Mouse (Mus musculus): ENCODE measurements at regions not wholly inside any gene's neighbourhood (a gene's known extent, or its start where the extent isn't known, plus 50 kb on each side); places are given as distances from the start of the nearest gene placed in this dataset.

DNA sequence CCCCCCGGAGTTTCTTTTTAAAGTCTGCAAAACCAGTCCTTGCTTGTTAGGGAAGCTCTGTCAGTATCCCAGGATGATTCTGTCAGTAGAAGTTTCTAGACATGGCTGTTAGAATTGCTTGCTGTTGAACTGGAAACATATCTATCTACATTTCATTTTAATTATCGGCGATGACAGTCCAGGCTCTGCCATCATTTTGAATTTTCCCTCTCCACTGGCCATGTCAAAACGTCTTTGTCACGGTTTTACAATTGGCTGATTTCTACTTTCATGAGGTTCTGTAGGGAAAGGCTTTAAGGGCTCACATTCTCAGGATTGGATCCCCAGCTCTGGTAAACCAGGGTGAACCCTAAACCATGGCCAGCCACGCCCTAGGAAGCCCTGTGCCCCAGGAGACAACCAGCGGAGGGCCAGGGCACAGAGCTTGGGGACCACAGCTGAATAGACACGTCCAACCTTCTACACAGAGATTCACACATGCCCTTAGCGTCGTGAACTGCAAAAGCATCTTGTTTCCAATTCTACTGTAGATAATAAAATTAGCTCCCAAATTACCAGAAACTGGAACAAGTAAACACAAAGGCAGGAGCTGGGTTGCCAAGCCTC, 177.8 kb downstream of the Efcab1 start:
- Histone ChIP-seq H3K27me3 (ENCODE audit: control insufficient read depth, insufficient read depth, low read length) (no peaks in the 10 kb centered on the region), H3K27ac (ENCODE audit: low read length) (peak overlapping the region; percentile 78), H3K9ac (ENCODE audit: low read length) (peak overlapping the region; percentile 66), H3K4me2 (ENCODE audit: low read depth, low read length) (peak overlapping the region; percentile 97), H3K4me1 (ENCODE audit: control insufficient read depth, insufficient read depth, low read length) (peaks cover 3% of the 10 kb centered on the region), H3K9me3 (replicated peaks; ENCODE audit: control insufficient read depth, low read length) (no peaks in the 10 kb centered on the region), H3K4me3 (ENCODE audit: low read length) (peak overlapping the region; percentile 65), H3K36me3 (ENCODE audit: control insufficient read depth, insufficient read depth) (no peaks in the 10 kb centered on the region)
- WGBS = 32% methylated on average over 10 of the region's 10 CpGs
- no peak for ATAC-seq (replicated peaks; ENCODE audit: extremely low read depth, insufficient read depth, low FRiP score)

DNA sequence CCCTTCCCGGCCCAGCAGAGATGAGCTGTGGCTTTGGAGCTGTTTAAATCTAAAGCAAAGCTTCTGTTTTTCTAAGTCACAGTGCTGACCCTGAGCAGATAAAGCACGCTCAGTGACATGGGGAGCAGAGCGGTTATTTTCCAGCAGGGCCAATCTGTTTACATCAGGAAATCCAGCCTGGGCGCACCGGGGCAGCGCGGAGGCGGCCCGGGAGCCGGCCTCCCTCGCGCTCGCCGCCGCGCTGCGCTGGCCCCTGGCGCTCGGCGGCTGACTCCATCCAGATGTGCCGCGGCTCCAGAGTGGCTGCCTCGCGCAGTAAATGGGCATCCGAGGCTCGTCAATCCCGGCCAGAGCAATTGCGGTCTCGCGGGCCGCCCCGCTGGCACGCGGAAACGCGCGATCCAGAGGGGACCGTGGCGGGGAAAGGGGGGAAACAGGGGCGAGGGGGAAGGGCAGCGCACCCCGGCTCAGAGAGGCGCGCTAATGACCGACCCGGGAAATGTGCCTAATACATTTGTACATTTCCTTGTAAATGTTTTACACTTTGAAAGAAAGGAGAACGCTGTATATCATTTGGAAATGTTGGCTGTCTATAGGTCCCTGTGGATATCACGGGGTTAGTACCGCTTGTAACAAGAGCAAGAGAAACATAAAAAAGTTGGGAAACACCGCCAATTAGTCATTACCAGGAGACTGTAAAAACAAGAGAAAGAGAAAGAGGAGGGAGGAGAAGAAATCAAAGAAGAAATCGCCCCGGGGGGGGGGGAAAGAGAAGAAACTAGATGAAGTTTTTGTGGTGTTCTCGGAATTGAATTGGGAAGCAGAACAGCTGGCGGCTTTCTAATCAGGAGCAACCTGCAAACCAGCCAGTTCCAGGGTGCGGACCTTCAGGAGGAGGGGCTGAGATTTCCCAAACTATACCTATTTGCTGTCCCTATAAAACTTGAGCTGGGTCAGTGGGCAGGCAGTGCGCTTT, 178.6 kb downstream of the Efcab1 start:
- Histone ChIP-seq H3K9me3 (replicated peaks; ENCODE audit: control insufficient read depth, low read length) (no peaks in the 10 kb centered on the region), H3K27me3 (ENCODE audit: control insufficient read depth, insufficient read depth, low read length) (no peaks in the 10 kb centered on the region), H3K4me2 (ENCODE audit: low read depth, low read length) (peak overlapping the region; percentile 97), H3K4me3 (ENCODE audit: low read length) (peak overlapping the region; percentile 65), H3K9ac (ENCODE audit: low read length) (peak overlapping the region; percentile 66), H3K27ac (ENCODE audit: low read length) (peak overlapping the region; percentile 78), H3K4me1 (ENCODE audit: control insufficient read depth, insufficient read depth, low read length) (peaks cover 3% of the 10 kb centered on the region), H3K36me3 (ENCODE audit: control insufficient read depth, insufficient read depth) (no peaks in the 10 kb centered on the region)
- WGBS = 1% methylated on average over 56 of the region's 56 CpGs
- peak; percentile 75 for ATAC-seq (replicated peaks; ENCODE audit: extremely low read depth, insufficient read depth, low FRiP score)

- H3K27me3 ChIP-seq (ENCODE audit: control insufficient read depth, insufficient read depth, low read length) = no peaks in the 10 kb centered on the region
- H3K4me2 ChIP-seq (ENCODE audit: low read depth, low read length) = no peak overlapping the region
- WGBS = 70% methylated on average over 4 of the region's 4 CpGs
- no peaks in the 10 kb centered on the region for H3K36me3 ChIP-seq (ENCODE audit: control insufficient read depth, insufficient read depth)
- H3K4me1 ChIP-seq (ENCODE audit: control insufficient read depth, insufficient read depth, low read length) = peaks cover 3% of the 10 kb centered on the region
- no peak overlapping the region for H3K4me3 ChIP-seq (ENCODE audit: low read length)
- no peak overlapping the region for H3K9ac ChIP-seq (ENCODE audit: low read length)
- no peaks in the 10 kb centered on the region for H3K9me3 ChIP-seq (replicated peaks; ENCODE audit: control insufficient read depth, low read length)
- H3K27ac ChIP-seq (ENCODE audit: low read length) = no peak overlapping the region
- ATAC-seq (replicated peaks; ENCODE audit: extremely low read depth, insufficient read depth, low FRiP score) = no peak
These were observed 180.2 kb downstream of the Efcab1 start for GRCm38 (mm10) chr16:15086556-15086955.

DNA sequence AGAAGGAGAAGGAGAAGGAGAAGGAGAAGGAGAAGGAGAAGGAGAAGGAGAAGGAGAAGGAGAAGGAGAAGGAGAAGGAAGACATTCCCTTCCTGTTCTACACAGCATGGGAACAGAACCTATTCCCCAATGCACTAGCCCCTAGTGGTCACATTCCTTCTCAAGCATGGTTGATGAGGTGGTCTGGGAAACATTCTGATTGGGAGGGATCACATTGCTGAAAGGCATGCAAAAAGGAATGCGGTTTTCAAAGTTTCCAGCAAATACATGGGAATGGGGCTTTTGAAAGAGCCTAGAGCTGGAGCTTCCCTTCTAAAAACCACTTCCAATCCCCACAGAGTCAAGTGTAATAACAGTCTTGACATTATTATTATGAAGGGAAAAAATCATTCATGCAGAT, 197.5 kb downstream of the Efcab1 start:
- H3K9me3 ChIP-seq (replicated peaks; ENCODE audit: control insufficient read depth, low read length) = no peaks in the 10 kb centered on the region; the same call in 1 of the 2 replicates
- H3K36me3 ChIP-seq (ENCODE audit: control insufficient read depth, insufficient read depth) = no peaks in the 10 kb centered on the region
- H3K4me2 ChIP-seq (ENCODE audit: low read depth, low read length) = no peak overlapping the region
- no peak overlapping the region for H3K4me3 ChIP-seq (ENCODE audit: low read length)
- WGBS = 19% methylated on average over 1 of the region's 1 CpGs
- H3K27ac ChIP-seq (ENCODE audit: low read length) = no peak overlapping the region
- H3K9ac ChIP-seq (ENCODE audit: low read length) = no peak overlapping the region
- H3K4me1 ChIP-seq (ENCODE audit: control insufficient read depth, insufficient read depth, low read length) = no peaks in the 10 kb centered on the region
- ATAC-seq (replicated peaks; ENCODE audit: extremely low read depth, insufficient read depth, low FRiP score) = no peak
- no peaks in the 10 kb centered on the region for H3K27me3 ChIP-seq (ENCODE audit: control insufficient read depth, insufficient read depth, low read length)

- 81% methylated on average over 1 of the region's 1 CpGs for WGBS
- Histone ChIP-seq H3K4me2 (ENCODE audit: low read depth, low read length) (no peak overlapping the region), H3K27ac (ENCODE audit: low read length) (no peak overlapping the region), H3K4me1 (ENCODE audit: control insufficient read depth, insufficient read depth, low read length) (no peaks in the 10 kb centered on the region), H3K9me3 (replicated peaks; ENCODE audit: control insufficient read depth, low read length) (no peaks in the 10 kb centered on the region; the same call in 1 of the 2 replicates), H3K9ac (ENCODE audit: low read length) (no peak overlapping the region), H3K4me3 (ENCODE audit: low read length) (no peak overlapping the region), H3K36me3 (ENCODE audit: control insufficient read depth, insufficient read depth) (no peaks in the 10 kb centered on the region), H3K27me3 (ENCODE audit: control insufficient read depth, insufficient read depth, low read length) (no peaks in the 10 kb centered on the region)
- no peak for ATAC-seq (replicated peaks; ENCODE audit: extremely low read depth, insufficient read depth, low FRiP score)
These were observed 200.8 kb downstream of the Efcab1 start for GRCm38 (mm10) chr16:15107234-15107633.

DNA sequence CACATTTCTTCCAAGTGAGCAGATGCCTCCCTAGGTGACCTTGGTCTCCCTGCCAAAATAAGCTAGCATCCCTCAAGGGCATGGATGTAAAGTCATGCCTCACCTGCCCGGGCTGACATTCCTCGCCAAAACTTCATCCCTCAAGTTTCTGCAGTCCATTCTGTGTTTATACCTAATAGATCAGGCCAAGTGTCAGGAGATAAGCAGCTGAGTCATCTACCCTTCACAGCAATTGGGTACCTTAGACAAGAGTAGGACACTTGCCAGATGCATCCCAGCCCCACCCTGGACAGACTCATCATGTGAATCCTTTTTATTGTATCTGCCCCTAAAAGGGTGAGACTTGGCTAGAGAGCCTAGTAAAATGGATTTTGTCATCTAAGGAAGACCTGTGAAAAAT, 204.1 kb upstream of the Gm21897 start:
- WGBS = 51% methylated on average over 2 of the region's 2 CpGs
- Histone ChIP-seq H3K4me2 (ENCODE audit: low read depth, low read length) (no peak overlapping the region), H3K4me3 (ENCODE audit: low read length) (no peak overlapping the region), H3K27ac (ENCODE audit: low read length) (no peak overlapping the region), H3K36me3 (ENCODE audit: control insufficient read depth, insufficient read depth) (no peaks in the 10 kb centered on the region), H3K4me1 (ENCODE audit: control insufficient read depth, insufficient read depth, low read length) (peaks cover 3% of the 10 kb centered on the region; the same call in 1 of the 2 replicates), H3K9ac (ENCODE audit: low read length) (no peak overlapping the region), H3K27me3 (ENCODE audit: control insufficient read depth, insufficient read depth, low read length) (no peaks in the 10 kb centered on the region), H3K9me3 (replicated peaks; ENCODE audit: control insufficient read depth, low read length) (no peaks in the 10 kb centered on the region)
- ATAC-seq (replicated peaks; ENCODE audit: extremely low read depth, insufficient read depth, low FRiP score) = no peak

DNA sequence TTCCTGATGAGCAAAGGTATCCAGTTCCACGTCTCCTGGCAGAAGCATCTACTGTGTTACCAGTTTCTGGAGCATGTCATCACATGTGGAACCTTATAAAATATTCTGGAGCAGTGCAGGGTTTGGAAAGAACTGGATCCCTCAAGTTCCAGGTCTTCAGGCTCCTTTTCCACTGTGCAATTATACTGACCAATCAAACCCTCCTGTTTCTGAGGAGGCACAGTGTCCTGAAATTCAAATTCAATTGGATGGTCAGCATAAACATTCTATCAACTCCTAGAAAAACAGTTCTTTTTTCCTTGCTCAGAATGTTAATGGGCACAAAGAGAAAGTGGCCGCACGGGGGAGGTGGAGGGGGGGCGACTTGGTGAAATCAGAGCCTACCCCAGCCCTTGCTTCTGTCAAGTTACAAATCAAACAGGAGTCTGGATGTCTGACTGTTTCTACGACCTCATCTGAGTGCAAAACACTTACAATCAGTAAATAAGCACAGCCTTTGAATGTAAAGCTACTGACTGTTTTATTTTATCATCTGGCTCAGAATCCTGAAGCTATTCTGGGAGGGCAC, 203.2 kb upstream of the Gm21897 start:
- no peak overlapping the region for H3K27ac ChIP-seq (ENCODE audit: low read length)

DNA sequence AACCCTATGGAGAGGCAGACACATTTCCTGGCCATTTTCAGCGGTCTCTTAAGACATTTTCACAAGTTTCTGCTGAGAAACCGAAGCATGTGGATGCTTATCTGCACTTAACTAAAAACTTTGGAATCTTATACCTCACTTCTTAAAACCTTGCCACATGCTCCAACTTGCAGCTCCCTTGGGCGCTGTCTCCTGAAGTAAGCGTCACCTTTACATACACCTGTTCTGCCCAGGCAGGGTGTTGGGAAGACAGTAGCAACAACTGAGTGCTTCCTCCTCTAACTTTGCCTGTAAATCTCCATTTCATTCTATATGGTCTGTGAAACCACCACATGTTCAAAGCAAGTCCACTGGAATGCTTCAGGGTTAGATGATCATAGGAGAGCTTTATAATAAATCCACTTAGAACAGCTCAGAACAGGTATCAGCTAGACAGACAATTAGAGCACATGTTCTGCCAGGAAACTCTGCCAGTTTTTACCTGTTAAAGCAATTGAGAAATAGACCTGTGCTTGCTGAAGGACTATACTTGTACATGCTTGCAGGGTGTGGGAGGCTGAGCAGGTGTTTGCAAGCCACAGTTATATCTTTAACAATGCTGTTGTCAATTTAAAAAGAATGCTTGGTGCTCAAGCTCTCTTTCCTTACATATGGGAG, 202.6 kb upstream of the Gm21897 start:
- Histone ChIP-seq H3K4me2 (ENCODE audit: low read depth, low read length) (no peak overlapping the region), H3K9ac (ENCODE audit: low read length) (no peak overlapping the region), H3K4me1 (ENCODE audit: control insufficient read depth, insufficient read depth, low read length) (peaks cover 3% of the 10 kb centered on the region; the same call in 1 of the 2 replicates), H3K27me3 (ENCODE audit: control insufficient read depth, insufficient read depth, low read length) (no peaks in the 10 kb centered on the region), H3K27ac (ENCODE audit: low read length) (no peak overlapping the region), H3K9me3 (replicated peaks; ENCODE audit: control insufficient read depth, low read length) (no peaks in the 10 kb centered on the region), H3K36me3 (ENCODE audit: control insufficient read depth, insufficient read depth) (no peaks in the 10 kb centered on the region), H3K4me3 (ENCODE audit: low read length) (no peak overlapping the region)
- no peak for ATAC-seq (replicated peaks; ENCODE audit: extremely low read depth, insufficient read depth, low FRiP score)
- WGBS = 42% methylated on average over 4 of the region's 4 CpGs

More for the DNA sequence above, 203.2 kb upstream of the Gm21897 start:
- H3K4me2 ChIP-seq (ENCODE audit: low read depth, low read length) = 0 out of 2 replicates have a peak overlapping the region, but pooled peaks have one; percentile 10
- no peak overlapping the region for H3K9ac ChIP-seq (ENCODE audit: low read length)
- no peaks in the 10 kb centered on the region for H3K27me3 ChIP-seq (ENCODE audit: control insufficient read depth, insufficient read depth, low read length)
- WGBS = 25% methylated on average over 5 of the region's 5 CpGs
- peaks cover 3% of the 10 kb centered on the region; the same call in 1 of the 2 replicates for H3K4me1 ChIP-seq (ENCODE audit: control insufficient read depth, insufficient read depth, low read length)
- H3K36me3 ChIP-seq (ENCODE audit: control insufficient read depth, insufficient read depth) = no peaks in the 10 kb centered on the region
- no peak overlapping the region for H3K4me3 ChIP-seq (ENCODE audit: low read length)
- ATAC-seq (replicated peaks; ENCODE audit: extremely low read depth, insufficient read depth, low FRiP score) = no peak
- H3K9me3 ChIP-seq (replicated peaks; ENCODE audit: control insufficient read depth, low read length) = no peaks in the 10 kb centered on the region
